Mouse (Mus musculus): Measurements from ENCODE around the gene Rsu1. TPM values are rescaled to one million over a fixed set of nuclear protein-coding genes. Genes with fewer than 3 reads are reported as not detected.

The Rsu1 gene
- polyA plus RNA-seq, 1 experiment = 49.1 TPM

DNA sequence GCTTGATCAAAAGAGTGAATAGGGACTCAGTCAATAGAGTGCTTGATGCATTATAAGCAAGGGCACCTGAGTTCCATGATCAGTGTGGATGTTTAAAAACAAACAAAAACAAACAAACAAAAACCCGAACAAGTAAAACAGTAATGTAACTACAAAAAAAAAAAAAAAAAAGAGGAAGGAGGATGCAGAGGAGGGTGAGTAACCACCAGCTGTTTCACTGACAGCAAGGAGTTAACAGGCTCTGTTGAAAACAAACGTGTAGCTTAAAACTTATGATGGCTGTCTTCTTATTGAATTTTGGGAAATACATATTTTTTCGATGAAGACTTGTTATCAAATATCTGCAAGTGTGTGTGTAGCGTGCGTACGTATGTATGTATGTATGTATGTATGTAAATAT lies 222.6 kb downstream of the Rsu1 start:
- 74% methylated on average over 6 of the region's 6 CpGs for WGBS
- Histone ChIP-seq H3K4me3 (ENCODE audit: extremely low read depth, insufficient read depth, insufficient read length) (no peak overlapping the region), H3K27me3 (ENCODE audit: control insufficient read depth, insufficient read depth, low read length) (no peaks in the 10 kb centered on the region), H3K27ac (ENCODE audit: insufficient read depth, low read length) (no peak overlapping the region), H3K36me3 (ENCODE audit: control insufficient read depth, insufficient read depth, low read length) (no peaks in the 10 kb centered on the region), H3K4me1 (ENCODE audit: control insufficient read depth, insufficient read depth, insufficient read length) (no peaks in the 10 kb centered on the region)
- no peak for TF ChIP-seq POLR2A (IDR thresholded peaks at IDR 0.05; ENCODE audit: low read depth, low read length)
- TF ChIP-seq CTCF (IDR thresholded peaks at IDR 0.05; ENCODE audit: extremely low read depth, insufficient read depth, insufficient read length, insufficient replicate concordance) = no peak
- no peak for DNase-seq (ENCODE audit: low read depth in 1 of 2, low spot score in 2 of 2)

DNA sequence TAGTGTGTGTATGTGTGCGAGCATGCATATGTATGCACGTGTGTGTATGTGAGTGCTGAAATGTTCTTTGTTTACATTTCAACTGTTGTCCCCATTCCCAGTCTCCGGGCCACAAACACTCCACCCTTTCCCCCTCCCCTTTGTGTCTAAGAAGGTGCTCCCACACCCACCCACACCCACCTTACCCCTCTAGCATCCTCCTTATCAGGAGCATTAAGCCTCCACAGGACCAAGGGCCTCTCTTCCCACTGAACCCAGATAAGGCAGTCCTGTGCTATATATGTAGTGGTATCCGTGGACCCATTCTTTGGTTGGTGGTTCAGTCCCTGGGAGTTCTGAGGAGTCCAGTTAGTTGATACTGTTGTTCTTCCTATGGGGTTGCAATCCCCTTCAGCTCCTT lies 226.7 kb downstream of the Rsu1 start:
- Histone ChIP-seq H3K27ac (ENCODE audit: insufficient read depth, low read length) (no peak overlapping the region), H3K36me3 (ENCODE audit: control insufficient read depth, insufficient read depth, low read length) (no peaks in the 10 kb centered on the region), H3K4me3 (ENCODE audit: extremely low read depth, insufficient read depth, insufficient read length) (no peak overlapping the region), H3K4me1 (ENCODE audit: control insufficient read depth, insufficient read depth, insufficient read length) (no peaks in the 10 kb centered on the region), H3K27me3 (ENCODE audit: control insufficient read depth, insufficient read depth, low read length) (no peaks in the 10 kb centered on the region)
- no peak for DNase-seq (ENCODE audit: low read depth in 1 of 2, low spot score in 2 of 2)
- 92% methylated on average over 4 of the region's 4 CpGs for WGBS
- TF ChIP-seq CTCF (IDR thresholded peaks at IDR 0.05; ENCODE audit: extremely low read depth, insufficient read depth, insufficient read length, insufficient replicate concordance) (no peak), POLR2A (IDR thresholded peaks at IDR 0.05; ENCODE audit: low read depth, low read length) (no peak)

DNA sequence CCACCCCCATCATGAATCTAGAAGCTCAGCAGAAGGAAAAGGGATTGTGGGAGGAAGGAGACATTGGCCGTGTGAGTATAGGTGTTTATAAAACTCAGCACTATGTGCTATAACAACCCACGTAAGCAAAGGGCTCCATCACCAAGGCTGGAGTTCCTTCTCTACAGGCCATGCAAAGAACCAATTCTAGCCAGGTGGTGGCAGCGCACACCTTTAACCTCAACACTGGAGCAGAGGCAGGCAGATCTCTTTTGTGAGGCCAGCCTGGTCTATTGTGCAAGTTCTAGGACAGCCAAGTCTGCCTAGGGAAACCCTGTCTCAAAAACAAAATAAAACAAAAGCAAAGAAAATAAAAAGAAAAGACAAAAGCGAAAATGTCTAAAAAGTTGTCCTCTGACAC lies 231.4 kb downstream of the Rsu1 start:
- Histone ChIP-seq H3K27me3 (ENCODE audit: control insufficient read depth, insufficient read depth, low read length) (no peaks in the 10 kb centered on the region), H3K4me1 (ENCODE audit: control insufficient read depth, insufficient read depth, insufficient read length) (no peaks in the 10 kb centered on the region), H3K4me3 (ENCODE audit: extremely low read depth, insufficient read depth, insufficient read length) (no peak overlapping the region), H3K36me3 (ENCODE audit: control insufficient read depth, insufficient read depth, low read length) (no peaks in the 10 kb centered on the region), H3K27ac (ENCODE audit: insufficient read depth, low read length) (no peak overlapping the region)
- TF ChIP-seq CTCF (IDR thresholded peaks at IDR 0.05; ENCODE audit: extremely low read depth, insufficient read depth, insufficient read length, insufficient replicate concordance) = no peak
- no peak for DNase-seq (ENCODE audit: low read depth in 1 of 2, low spot score in 2 of 2)
- WGBS = 88% methylated on average over 4 of the region's 4 CpGs

DNA sequence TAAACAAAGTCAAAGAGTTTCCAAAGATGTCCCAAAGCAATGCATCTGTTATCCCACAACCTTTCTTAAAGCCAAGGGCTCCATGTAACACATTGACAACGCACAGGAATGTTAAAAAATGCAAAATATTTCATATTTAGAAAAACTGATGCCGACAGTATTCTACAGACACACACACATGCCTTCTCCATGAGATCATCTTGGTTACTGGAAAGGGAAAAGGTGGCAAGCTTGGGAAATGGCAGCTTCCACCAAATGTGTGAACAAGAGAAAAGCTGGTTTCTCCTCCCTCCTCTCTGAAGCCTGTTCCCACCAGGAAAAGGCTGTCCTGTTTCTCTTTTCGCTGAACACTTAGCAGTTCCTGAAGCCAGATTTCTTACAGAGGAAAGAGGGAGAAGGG lies 232.4 kb downstream of the Rsu1 start:
- no peak for DNase-seq (ENCODE audit: low read depth in 1 of 2, low spot score in 2 of 2)
- WGBS = 71% methylated on average over 3 of the region's 3 CpGs
- TF ChIP-seq CTCF (IDR thresholded peaks at IDR 0.05; ENCODE audit: extremely low read depth, insufficient read depth, insufficient read length, insufficient replicate concordance) = no peak
- no peak for TF ChIP-seq POLR2A (IDR thresholded peaks at IDR 0.05; ENCODE audit: low read depth, low read length)
- Histone ChIP-seq H3K36me3 (ENCODE audit: control insufficient read depth, insufficient read depth, low read length) (no peaks in the 10 kb centered on the region), H3K4me3 (ENCODE audit: extremely low read depth, insufficient read depth, insufficient read length) (no peak overlapping the region), H3K27me3 (ENCODE audit: control insufficient read depth, insufficient read depth, low read length) (no peaks in the 10 kb centered on the region), H3K4me1 (ENCODE audit: control insufficient read depth, insufficient read depth, insufficient read length) (no peaks in the 10 kb centered on the region), H3K27ac (ENCODE audit: insufficient read depth, low read length) (no peak overlapping the region)

Other genes with a start within 250 kb of the Rsu1 start
- 0.04 and 0.06 TPM in 2 replicates for gene Cubn, start 220.4 kb upstream of the Rsu1 start, polyA plus RNA-seq (2012; rRNA removed)